Mouse (Mus musculus): Measurements from ENCODE around the gene Atg2a. TPM values are rescaled to one million over a fixed set of nuclear protein-coding genes. Genes with fewer than 3 reads are reported as not detected.
A peak's percentile ranks its signal among the peaks of the same experiment; 100 is the strongest.

Gene Atg2a
- polyA plus RNA-seq, 1 experiment: 11.4 TPM

DNA sequence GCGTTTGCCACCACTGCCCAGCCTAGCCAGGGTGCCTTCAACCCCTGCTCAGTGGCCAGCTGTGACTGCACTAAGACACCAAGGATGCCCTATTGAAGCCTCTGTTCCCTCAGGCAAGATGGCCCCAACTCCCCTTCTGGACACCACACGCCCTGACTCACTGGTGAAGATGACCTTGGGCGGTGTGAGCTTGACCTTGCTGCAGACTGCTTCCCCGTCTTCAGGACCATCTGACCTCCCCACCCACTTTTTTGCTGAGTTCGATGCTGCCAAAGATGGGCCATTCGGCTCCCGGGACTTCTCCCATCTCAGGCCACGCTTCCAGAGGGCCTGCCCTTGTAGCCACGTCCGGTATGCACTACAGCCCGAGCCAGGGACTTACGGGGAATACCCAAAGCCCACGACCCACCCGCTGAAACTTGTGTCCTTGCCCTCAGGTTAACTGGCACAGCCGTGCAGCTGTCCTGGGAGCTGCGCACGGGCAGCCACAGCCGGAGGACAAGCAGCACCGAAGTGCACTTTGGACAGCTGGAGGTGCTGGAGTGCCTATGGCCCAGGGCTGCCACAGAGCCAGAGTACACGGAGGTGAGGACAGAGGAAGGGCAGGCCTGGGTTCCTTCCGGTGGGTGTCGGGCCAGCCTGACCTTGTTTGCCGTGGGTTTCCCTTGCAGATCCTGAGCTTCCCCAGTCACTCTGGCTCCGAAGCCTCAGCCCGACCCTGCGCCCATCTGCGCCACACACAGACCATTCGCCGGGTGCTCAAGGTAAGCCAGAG is 6.2 kb downstream of the Atg2a start:
- DNase-seq (ENCODE audit: low spot score): no peak

DNA sequence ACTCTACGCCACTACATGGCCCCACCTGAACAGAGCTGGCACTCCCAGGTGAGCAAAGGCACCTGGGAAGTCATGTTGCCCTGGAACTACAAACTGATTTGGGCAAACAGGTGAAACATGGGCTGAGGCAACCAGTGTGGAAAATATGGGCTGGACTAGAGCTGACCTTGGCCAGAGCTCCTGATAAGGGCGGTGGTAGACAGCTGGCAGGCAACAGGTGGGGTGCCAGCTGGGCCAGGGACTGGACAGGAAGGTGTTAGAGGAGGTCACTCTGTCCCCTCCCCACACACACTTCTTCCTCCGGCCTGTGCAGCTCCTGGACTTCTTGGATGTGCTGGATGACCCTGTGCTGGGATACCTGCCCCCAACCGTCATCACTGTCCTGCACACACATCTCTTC is 11.6 kb downstream of the Atg2a start:
- DNase-seq (ENCODE audit: low spot score): no peak

DNA sequence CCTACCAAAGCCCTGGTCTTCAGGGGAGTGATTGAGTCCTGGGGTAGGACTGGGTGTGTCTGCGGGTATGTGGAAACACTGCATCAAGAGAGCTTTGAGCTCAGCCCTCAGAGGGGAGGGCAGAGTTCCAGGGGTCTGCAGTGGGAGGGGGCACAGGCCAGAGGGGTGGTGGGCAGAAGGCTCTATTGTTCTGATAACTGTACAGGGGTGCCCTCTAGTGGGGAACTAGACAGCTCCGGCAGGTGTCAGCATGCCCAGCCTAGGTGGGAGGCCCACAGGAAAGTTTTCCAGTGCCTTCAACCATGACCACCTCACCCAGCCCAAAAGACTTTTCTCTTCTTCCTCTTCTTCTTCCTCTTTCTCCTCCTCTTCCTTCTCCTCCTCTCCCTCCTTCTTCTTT is 19.0 kb downstream of the Atg2a start:
- DNase-seq (ENCODE audit: low spot score): no peak

DNA sequence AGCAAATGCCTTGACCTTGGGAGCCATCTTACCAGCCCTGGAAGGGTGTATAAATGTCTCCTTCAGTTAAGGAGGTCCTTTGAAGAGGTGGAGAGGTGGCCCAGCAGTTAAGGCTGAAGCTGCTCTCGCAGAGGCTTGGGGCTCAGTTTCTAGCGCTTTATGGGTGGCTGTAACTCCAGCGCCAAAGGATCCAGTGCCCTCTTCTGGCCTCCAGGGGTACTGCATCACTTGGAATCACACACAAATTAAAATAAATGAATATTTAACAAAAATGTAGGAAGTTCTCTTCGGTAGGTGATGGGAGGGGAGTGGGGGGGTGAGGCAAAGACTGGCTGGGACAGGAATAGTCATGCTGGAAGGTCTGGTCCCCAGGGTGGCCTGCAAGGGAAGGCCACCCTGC is 19.5 kb downstream of the Atg2a start:
- no peak for DNase-seq (ENCODE audit: low spot score)

DNA sequence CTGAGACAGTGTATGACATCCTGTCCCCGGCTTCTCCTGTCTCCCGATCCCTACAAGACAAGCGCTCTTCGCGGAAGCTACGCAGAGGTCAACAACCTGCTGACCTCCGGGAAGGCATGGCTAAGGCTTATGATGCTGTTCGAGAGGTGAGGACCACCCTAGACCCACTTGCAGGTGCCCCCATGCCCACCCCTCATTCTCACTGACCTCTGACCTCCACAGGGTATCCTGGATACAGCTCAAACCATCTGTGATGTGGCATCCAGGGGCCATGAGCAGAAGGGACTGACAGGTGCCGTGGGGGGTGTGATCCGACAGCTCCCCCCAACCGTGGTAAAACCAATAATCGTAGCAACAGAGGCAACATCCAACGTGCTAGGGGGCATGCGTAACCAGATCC is 19.9 kb downstream of the Atg2a start:
- no peak for DNase-seq (ENCODE audit: low spot score)

DNA sequence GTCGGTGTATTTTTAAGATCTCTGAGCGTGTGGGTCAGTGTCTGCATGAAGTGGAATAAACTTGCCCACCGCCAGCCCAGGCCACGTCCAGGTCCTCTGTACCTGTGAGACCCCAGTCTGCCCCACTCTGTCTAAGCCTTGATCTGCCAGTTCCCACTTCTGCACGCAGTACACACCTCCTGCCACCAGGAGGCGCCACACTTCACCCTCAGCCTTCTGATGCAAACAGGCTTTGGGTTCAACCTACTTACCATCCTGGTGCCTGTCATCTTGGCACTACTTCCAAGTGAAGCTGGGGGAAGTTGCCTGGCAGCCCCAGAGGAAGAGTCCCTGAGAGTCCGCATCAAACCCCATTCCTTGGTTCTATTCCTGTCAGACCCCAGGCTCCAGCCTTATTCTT is 20.8 kb downstream of the Atg2a start:
- DNase-seq (ENCODE audit: low spot score): peak; percentile 54

DNA sequence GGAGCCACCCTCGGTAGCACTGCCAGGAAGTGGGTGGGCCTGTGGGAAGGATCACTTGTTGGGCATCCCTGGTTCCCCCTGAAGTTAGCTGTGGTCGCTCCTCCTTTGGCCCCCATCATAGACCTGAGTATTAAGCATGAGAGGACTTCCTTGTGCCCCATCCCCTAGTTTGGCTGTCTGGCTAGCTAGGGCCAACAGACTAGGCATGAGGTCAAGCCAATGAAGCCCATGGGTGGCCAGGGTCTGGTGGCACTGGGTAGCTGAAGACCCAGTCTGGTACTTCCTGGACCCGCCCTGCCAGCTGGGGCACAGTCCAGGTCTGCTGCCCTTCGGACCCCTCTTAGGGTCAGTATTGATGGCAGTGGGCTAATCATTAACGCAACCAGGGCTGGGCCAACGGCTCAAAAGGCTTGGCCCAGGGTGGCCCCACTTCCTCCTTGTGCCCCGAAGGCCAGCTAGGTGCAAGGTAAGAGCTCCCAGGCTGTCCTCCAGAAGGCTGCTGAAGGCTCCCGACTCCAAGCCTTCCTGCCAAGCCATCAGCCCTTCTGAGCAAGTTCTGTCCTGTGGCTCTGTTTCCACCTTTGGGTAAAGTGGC is 21.5 kb downstream of the Atg2a start:
- DNase-seq (ENCODE audit: low spot score): no peak

DNA sequence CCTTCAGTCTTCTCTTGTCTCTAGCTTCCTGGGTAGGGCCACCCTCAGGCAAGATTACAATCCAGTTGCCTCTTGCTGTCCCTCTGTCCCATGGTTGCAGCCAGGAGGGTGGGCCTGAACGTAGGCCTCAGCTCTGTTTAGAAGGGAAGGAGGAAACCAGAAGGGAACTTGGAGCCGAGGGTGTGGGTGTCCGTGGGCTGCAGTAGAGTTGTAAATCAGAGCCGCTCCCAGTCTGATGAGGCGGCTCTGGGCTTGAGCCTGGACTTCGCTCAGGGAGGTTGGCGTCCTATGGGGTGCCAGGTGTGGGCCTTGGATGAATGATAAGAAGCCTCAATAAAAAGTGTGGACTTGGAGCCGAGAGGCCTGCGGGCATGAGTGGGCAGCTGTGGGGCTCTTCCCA is 22.7 kb downstream of the Atg2a start:
- no peak for DNase-seq (ENCODE audit: low spot score)

DNA sequence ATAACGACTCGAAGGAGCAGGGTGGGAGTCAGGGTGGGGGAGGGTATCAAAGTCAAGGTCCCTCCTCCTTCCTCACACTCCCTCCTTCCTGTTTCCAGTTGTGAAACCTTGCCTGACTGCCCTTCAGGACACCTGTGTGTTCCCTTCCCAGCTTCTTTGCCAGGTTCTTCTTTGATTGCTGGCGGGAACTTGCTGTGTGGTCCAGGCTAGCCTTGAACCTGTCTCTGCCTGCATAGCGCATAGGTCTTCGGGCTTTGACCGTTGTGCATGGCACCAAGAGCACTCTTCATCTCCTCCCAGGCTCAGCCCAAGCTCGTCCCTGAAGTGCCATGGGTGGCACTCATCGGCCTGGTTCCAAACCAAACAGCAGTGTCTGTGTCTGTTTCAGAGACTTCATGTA is 23.5 kb downstream of the Atg2a start:
- no peak for DNase-seq (ENCODE audit: low spot score)

DNA sequence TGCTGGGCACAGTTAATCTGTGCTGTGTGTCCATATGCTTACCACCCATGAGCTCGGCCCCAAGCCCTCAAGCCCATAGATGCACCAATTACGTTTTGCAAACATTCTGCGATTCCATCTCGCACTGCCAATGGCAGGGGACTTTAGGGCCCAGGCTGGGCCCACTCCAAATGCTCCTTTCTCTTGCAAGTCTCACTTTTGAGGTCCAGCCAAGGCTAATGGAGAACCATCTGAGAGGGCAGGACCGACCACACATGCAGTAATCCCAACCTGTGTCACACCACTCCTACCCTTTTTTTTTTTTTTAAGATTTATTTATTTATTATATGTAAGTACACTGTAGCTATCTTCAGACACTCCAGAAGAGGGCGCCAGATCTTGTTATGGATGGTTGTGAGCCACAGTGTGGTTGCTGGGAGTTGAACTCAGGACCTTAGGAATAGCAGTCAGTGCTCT is 24.3 kb downstream of the Atg2a start:
- DNase-seq (ENCODE audit: low spot score): no peak

DNA sequence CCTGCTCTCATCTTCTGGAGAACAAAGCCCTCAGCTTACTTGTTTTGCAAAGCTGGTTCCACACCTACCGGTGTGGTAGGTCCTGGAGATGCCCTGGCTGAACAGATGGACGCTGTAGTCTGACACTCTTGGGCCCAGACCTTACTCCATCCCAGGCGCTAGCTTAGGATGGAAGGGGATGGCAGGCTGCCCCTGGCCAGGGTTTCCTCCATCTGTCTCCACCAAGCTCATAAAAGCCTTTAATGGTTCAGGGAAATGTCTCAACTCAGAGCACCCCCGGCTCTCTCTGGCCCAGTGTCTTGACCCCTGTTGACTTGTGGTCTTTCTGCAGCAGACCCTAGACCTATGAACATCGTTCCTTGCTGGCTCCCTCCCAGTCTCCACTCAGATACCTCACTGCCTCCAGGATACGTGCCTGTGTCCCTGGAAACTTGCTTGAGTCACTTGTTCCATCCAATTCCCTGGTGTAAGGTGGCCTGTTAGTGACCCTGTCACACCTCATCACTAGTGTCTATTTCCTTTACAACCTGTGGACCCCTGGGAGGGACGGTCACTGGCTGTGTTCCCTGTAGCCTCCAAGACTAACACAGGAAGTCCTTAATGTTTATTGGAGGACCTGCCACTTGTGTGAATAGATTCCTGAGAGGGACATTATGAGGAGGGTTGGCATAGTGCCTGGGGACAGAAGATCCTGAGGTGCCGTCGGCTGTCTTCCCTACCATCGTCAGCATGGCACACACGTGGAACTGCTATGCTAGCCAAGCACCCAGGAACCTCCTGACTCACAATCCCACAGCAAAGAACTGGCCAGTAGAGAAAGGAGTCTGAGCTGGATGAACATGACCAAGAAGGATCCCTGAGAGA is 26.1 kb downstream of the Atg2a start:
- DNase-seq (ENCODE audit: low spot score): no peak

DNA sequence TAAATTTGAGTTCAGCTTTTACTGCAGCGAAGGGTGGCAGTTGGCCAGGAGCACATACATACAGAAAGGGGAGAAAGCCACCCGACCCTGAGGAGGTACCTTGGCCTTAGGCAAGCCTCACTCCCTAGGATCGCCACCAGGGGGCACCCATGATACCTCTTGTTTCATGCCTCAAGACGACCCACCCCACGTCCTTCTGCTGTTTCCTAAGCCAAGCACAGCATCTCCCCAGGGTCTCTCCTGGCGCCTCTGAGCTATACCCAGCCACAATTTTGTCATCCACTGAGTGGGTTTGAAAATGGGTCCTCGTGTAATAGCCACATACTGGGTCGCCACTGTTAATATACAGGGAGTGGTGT is 26.7 kb downstream of the Atg2a start:
- DNase-seq (ENCODE audit: low spot score): peak; percentile 70

DNA sequence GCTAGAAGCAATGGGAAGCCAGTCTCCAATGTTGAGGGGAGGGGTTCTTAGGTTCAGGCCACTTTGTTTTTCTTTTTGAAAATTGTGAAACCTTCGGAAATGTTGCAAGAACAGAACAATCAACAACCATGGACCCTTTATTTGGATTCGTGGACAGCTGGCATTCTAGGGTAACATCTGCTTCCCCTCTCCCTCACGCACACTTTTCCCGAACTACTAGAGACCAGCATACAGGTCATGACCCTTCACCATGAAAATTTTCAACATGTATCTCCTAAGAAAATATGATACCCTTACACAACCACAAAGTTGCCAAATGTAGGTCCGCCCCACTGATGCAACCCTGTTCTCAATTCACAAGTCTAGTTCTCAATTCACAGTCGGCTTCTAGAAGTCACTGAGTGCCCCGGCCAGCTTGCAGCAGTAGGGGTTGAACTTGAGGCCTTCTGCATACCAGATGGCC is 27.2 kb downstream of the Atg2a start:
- no peak for DNase-seq (ENCODE audit: low spot score)

DNA sequence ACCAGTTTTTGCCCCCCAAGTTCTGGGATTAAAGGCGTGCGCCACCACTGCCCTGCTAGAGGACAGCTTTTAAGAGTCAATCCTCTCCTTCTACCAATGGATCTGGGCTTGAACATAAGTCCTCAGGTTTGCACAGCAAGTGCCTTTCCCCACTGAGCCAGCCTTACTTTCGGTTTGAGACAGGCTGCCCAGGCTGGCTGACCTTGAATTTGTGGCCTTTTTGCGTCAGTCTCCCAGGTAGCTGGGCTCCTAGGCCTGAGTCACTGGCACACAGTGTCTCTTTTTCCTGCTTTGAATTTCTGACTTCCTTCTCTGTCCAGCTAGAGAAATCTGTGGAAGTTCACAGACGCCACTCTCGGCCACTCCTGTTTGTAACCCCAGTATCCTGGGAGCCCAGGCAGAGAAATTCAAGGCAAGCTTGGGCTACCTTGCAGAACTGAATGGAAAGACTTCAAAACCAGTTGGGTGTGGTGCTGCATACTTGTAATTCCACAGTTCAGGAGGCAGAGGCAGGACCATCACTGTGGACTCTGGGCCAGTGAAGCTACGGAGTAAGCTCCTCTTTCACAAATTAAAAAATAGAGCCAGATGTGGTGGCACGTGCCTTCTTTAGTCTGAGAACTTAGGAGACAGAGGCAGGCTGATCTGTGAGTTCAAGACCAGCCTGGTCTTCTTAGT is 28.5 kb downstream of the Atg2a start:
- no peak for DNase-seq (ENCODE audit: low spot score)

DNA sequence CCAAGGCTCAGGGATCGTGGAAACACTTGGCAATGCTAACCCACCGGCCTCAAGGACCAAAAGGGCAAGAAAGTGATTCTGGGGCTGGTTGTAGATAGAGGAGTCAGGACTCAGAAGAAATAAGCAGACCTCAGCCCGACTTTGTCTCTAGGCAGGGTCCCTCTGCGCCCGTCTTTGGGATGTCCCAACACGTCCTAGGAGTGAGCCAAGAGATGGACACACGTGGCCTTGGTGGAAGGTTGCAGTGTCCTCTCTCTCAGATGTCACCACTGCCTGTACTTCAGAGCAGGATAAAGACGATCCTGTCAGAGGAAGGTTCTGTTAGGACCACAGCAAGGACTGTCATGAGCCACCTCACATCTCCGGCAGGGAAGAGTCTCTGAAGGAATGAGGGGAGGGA is 29.2 kb downstream of the Atg2a start:
- DNase-seq (ENCODE audit: low spot score): no peak

DNA sequence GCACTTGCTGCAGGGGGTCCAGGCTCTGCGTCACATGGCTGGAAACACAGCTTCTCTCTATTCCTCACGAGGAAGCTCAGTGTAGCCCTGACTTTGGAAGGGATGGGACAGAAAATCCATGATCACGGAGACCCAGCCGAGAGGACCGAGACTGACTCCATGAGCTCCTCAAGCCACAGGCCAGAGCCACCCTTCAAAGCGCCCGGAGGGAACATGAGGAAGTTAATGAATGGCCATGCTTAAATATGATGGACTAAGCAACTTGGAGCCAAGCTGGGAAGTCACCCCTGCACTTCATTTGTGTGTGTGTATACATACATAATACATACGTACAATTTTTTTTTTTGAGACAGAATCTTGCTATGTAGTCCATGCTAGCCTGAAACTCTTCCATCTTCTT is 29.7 kb downstream of the Atg2a start:
- no peak for DNase-seq (ENCODE audit: low spot score)

DNA sequence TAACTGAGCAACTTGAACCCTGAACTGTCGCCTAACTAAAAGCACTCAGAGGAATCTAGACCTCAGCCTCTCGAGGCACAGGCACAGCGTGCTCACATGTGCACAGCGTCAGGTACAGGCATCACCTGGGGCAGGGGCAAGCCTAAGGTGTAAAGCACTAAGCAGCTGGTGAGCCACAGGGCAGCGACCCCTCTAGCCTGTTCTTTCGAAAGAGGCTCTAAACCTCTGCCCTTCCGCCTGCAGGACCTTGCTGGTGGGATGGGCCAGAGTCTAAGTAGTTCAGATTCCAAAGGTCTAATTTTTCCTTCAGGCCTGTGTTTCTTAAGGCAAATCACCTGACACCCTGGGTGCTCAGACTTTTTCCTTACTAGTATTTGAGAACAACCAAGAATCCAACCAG is 30.6 kb downstream of the Atg2a start:
- no peak for DNase-seq (ENCODE audit: low spot score)

DNA sequence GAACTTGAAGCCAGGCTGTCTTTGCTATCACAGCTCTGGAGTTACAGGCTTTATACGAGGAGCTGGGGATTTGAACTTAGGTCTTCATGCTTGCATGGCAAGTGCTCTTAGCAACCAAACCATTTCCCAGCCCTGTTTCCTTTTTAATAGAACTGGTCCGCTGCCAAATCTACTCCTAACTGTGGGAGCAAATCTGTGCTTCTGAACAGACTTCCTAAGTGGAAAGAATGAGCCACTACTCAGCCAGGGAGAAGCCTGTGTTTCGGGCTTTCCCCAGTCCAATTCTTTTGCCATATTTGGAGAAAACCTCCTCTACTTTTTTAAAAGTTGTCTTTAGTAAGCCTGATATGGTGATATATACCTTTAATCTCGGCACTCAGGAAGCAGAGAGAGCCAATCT is 31.3 kb downstream of the Atg2a start:
- DNase-seq (ENCODE audit: low spot score): no peak

DNA sequence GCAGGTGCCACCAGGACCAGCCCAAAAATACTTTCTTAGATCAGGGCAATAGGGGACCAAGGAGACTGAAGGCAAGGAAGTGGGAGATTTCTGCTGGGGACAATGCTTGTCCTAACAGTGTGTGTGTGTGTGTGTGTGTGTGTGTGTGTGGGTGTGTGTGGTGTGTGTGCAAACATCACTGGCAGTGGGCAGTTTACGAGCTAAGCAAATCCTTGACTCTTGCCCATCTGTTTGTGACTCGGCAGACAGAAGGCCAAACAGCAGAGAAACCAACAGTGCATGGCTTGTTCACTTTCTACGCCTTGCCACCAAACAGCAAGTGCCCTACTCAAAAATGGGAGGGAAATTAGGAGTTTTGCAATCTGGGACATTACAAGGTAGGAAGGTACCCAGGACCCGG is 32.1 kb downstream of the Atg2a start:
- no peak for DNase-seq (ENCODE audit: low spot score)

DNA sequence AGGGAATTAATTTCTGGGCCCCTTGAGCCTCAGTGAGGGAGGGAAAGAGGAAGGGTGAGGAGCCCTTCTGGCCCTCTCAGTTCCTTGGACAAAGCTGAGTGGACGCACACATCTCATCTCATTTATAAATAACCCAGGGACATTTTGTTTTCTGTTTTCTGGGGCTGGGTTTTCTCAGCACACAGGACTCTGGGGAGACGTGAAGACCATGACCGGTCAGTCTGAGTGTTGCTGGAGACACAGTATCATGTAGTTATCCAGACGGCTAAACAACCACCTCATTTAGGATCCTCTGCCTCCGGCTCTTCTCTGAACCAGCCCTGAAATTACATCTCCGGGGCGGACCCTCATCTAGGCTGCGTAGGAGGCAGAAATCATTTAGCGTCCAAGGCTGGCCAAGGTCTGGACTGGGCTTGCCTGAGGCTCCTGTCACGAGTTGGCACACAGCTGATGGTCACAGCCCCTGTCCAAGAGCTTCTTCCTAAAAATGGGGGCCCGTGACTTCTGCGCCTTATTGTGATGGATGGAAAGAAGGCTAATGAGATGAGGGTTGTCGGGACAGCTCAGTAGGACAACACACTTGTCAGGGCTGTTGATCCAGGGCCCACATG is 32.6 kb downstream of the Atg2a start:
- no peak for DNase-seq (ENCODE audit: low spot score)

DNA sequence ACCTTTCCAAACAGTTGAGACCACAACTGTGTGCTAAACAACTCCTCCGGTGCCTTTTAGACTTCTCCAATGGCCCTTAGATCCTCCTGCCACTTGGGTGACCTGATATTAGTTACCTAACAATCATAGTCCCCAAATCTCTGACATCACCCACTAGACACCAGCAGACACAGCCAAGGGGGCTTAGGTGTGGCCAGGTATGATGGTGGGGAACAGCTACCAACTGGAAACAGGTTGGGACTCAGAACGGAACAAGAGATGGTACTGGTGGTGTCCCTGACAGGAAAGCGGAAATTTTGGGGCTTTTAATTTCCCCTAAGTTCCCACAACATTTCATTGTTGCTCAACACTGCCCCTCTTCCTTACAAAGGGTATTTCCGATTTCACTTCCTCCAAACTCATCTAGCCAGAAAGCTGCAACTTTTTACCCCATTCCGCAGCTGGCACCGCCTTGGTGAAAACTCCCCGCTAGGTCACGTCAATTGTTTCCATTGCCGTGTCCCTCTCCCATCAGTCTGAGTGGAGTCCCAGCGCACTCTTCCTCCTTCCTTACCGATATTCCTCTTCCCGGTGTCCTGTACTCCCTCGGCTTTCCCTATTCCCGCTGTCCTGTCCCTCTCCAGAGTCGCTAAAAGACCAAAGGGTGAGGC is 34.4 kb downstream of the Atg2a start:
- no peak for DNase-seq (ENCODE audit: low spot score)
